In the genomic region with DNA sequence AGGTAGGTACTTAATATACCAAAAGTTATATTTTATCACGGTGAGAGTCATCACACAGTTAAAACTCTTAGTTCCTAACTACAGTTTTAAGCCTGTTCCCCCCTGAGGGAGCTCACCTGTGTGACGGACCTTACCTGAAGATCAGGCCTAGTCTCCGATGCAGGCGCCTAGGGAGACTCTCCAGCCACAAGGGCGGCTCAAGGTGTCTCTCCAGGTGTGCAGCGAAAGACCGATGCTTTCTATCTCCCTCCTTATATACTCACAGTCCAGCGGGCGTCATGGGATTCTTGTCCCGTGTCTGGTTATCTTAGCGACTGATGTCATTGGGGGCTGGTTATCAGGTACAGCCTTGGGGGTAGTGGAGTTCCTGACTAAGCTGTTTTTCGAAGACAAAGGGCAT, we compare ENCODE assay signal across 8 mouse cellular contexts. TPM values are rescaled to one million over a fixed set of nuclear protein-coding genes. Genes with fewer than 3 reads are reported as not detected.
DNase-seq lines count a peak whose midpoint lies in the region; ATAC-seq lines count a peak whose summit lies in the region.

A gene (minus strand): TSS at position 232 of the 400 bp plus-strand sequence.

- 90% methylated on average over 12 of the region's 12 CpGs for WGBS in hindbrain, embryonic 16.5 days
- 77% methylated on average over 12 of the region's 12 CpGs for WGBS in liver, embryonic 16.5 days (ENCODE audit: insufficient replicate concordance)

- peak within 1 kb of the TSS; percentile 57 for H3K4me2 ChIP-seq in hindbrain, embryonic 16.5 days (ENCODE audit: low read length)
- peak within 1 kb of the TSS; percentile 67 for H3K4me2 ChIP-seq in liver, embryonic 16.5 days (ENCODE audit: low read depth, low read length)

- peak within 1 kb of the TSS; percentile 87 for H3K27ac ChIP-seq in hindbrain, embryonic 16.5 days (ENCODE audit: low read depth, low read length)
- peak within 1 kb of the TSS; percentile 85 for H3K27ac ChIP-seq in liver, embryonic 16.5 days (ENCODE audit: low read length)

- DNase-seq in layer of hippocampus, adult 8-10 months (ENCODE audit: low spot score in 2 of 2), result no peak
- no peak for DNase-seq in layer of hippocampus, adult 9-10 months (ENCODE audit: low spot score)
- no peak for DNase-seq in adrenal gland, postnatal 36 days
- no peak for DNase-seq in gastrocnemius, postnatal 10 days
- DNase-seq in testis, postnatal 14 days (ENCODE audit: low spot score), result peak; percentile 28
- no peak for DNase-seq in retina, postnatal 1 day

- no peaks in the 10 kb centered on the region for H3K9me3 ChIP-seq in hindbrain, embryonic 16.5 days (ENCODE audit: control insufficient read depth, low read length)
- H3K9me3 ChIP-seq in liver, embryonic 16.5 days (replicated peaks; ENCODE audit: control insufficient read depth, low read length), result no peaks in the 10 kb centered on the region

- H3K4me1 ChIP-seq in hindbrain, embryonic 16.5 days (ENCODE audit: control insufficient read depth, insufficient read depth, low read depth, low read length), result peaks cover 6% of the 10 kb centered on the region
- peaks cover 2% of the 10 kb centered on the region for H3K4me1 ChIP-seq in liver, embryonic 16.5 days (ENCODE audit: control insufficient read depth, low read depth, low read length)

- H3K36me3 ChIP-seq in hindbrain, embryonic 16.5 days (ENCODE audit: control insufficient read depth, insufficient read depth, low read length), result no peaks in the 10 kb centered on the region
- no peaks in the 10 kb centered on the region for H3K36me3 ChIP-seq in liver, embryonic 16.5 days (ENCODE audit: control insufficient read depth, insufficient read depth)

- no peak for ATAC-seq in hindbrain, embryonic 16.5 days
- no peak for ATAC-seq in liver, embryonic 16.5 days (ENCODE audit: low read depth)

- H3K4me3 ChIP-seq in hindbrain, embryonic 16.5 days (ENCODE audit: low read length), result peak within 1 kb of the TSS; percentile 43
- peak within 1 kb of the TSS; percentile 70 for H3K4me3 ChIP-seq in liver, embryonic 16.5 days (ENCODE audit: low read depth, low read length)

- 0 out of 2 replicates have a peak within 1 kb of the TSS, but pooled peaks have one; percentile 52 for H3K9ac ChIP-seq in hindbrain, embryonic 16.5 days (ENCODE audit: low read depth, low read length)
- peak within 1 kb of the TSS; percentile 65; the same call in 1 of the 2 replicates for H3K9ac ChIP-seq in liver, embryonic 16.5 days (ENCODE audit: low read depth, low read length)

- no peaks in the 10 kb centered on the region for H3K27me3 ChIP-seq in hindbrain, embryonic 16.5 days (replicated peaks; ENCODE audit: control insufficient read depth, insufficient read depth, low read length)
- H3K27me3 ChIP-seq in liver, embryonic 16.5 days (ENCODE audit: control insufficient read depth, insufficient read depth, low read depth, low read length), result no peaks in the 10 kb centered on the region

RNA-seq across cellular contexts. Expression of the gene that starts here (rescaled TPM):
- total RNA-seq in layer of hippocampus, adult 8-10 months (2022), result 100 to 1,000 TPM; 325 to 385 (median 347) TPM
- 100 to 1,000 TPM; 280 to 471 TPM for total RNA-seq in adrenal gland, postnatal 36 days (2021)
- 100 to 1,000 TPM; 188 to 232 TPM for total RNA-seq in gastrocnemius, postnatal 10 days (2021)
- polyA plus RNA-seq in hindbrain, embryonic 16.5 days (2015; fragmentation: Nextera tagmentation; extraction: Ambion mirVana), result 541 and 552 TPM in 2 replicates
- polyA plus RNA-seq in liver, embryonic 16.5 days (2015; fragmentation: Nextera tagmentation; extraction: Ambion mirVana), result 170 and 174 TPM in 2 replicates
